ENCODE assay signal across 33 mouse cellular contexts in the genomic region with DNA sequence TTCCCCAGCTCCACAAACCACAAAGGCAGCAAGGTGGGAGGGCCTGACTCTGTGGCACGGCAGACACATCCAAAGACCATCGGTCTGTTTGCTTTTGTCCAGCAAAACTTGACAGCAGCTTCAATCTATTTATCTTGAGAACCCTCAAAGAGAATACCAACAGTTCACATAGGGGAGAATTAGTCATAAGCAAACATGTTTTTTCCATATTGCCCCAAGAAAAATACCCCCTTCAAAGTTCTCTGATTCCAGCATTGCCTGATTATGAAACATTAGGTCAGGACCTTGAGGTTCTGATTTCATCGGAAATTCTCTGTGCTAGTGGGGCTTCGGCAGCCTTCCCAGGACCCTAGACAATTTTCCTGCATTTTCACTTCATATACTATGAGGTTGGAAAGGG.
"Had no signal": no experiment of that assay in that cellular context is flagged by ENCODE, and none has a peak within 500 bp of the region (broad histone marks: within the 10 kb centered on the region; RNA-seq: fewer than 3 reads in every experiment).

No protein-coding gene starts in this region.

- H3K4me1 ChIP-seq: heart, embryonic 13.5 days; heart, embryonic 15.5 days; hindbrain, embryonic 10.5 days; hindbrain, embryonic 12.5 days; hindbrain, embryonic 13.5 days; hindbrain, embryonic 15.5 days; kidney, embryonic 15.5 days had no signal

- DNase-seq: heart, postnatal 10 days; heart, postnatal 14 days; heart, postnatal 36 days; heart, postnatal 4 days; kidney, adult 11 months; kidney, adult 18-20 months; kidney, adult 2 months; kidney, adult 8-10 months; kidney, adult 9 months; kidney, postnatal 10 days; kidney, postnatal 14 days; kidney, postnatal 25 days; kidney, postnatal 36 days; kidney, postnatal 4 days; layer of hippocampus, adult 9-11 months; layer of hippocampus, postnatal 36 days had no signal

- H3K27ac ChIP-seq: heart, embryonic 13.5 days; heart, embryonic 15.5 days; hindbrain, embryonic 10.5 days; hindbrain, embryonic 12.5 days; hindbrain, embryonic 13.5 days; hindbrain, embryonic 14.5 days; hindbrain, embryonic 15.5 days; hindbrain, postnatal 0 days; intestine, embryonic 15.5 days; kidney, embryonic 15.5 days; kidney, postnatal 0 days; layer of hippocampus, adult 2 months; left cerebral cortex, adult 2 months had no signal

- ATAC-seq: hindbrain, embryonic 16.5 days; hindbrain, postnatal 0 days; inflammation-experienced regulatory T-cells, adult 6 months; intestine, embryonic 15.5 days; intestine, embryonic 16.5 days; intestine, postnatal 0 days had no signal

- H3K4me3 ChIP-seq: heart, embryonic 13.5 days; heart, embryonic 15.5 days; hindbrain, embryonic 10.5 days; hindbrain, embryonic 12.5 days; hindbrain, embryonic 13.5 days; hindbrain, embryonic 15.5 days; intestine, embryonic 15.5 days; kidney, embryonic 15.5 days; layer of hippocampus, adult 2 months; left cerebral cortex, adult 2 months had no signal
